Mouse (Mus musculus): ENCODE measurements around the gene Slc26a10. TPM values are rescaled to one million over a fixed set of nuclear protein-coding genes. Genes with fewer than 3 reads are reported as not detected.
"Not testable (repeated sequence)": the region's sequence is repeated elsewhere in the genome, so short reads cannot be mapped to it uniquely, and the experiment has no call there.

Gene Slc26a10
- polyA plus RNA-seq, 2 experiments = 1.3 to 1.7 TPM

DNA sequence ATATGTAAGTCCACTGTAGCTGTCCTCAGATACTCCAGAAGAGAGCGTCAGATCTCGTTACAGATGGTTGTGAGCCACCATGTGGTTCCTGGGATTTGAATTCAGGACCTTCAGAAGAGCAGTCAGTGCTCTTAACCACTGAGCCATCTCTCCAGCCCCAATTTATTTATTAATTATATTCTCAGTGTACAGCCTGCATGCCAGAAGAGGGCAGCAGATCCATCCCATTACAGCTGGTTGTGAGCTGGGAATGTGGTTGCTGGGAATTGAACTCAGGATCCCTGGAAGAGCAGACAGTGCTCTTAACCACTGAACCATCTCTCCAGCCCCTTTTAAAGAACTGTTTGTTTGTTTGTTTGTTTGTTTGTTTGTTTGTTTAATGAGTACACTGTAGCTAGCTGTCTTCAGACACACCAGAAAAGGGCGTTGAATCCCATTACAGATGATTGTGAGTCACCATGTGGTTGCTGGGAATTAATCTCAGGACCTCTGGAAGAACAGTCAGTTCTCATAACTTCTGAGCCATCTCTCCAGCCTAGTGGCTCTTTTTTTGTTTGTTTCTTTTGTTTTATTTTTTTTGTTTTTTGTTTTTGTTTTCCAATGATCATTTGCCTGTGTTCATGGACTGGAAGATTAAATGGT, 45.9 kb downstream of the Slc26a10 start:
- H3K4me1 ChIP-seq (replicated peaks; ENCODE audit: control insufficient read depth in 2 of 2, insufficient read depth in 2 of 2, low read length in 1 of 2) = peaks cover 18 to 37% of the 10 kb centered on the region in 2 experiments
- peak; percentile 65 for TF ChIP-seq CTCF (IDR thresholded peaks at IDR 0.05; ENCODE audit: low read depth)
- H3K9ac ChIP-seq (replicated peaks); DNase-seq (ENCODE audit: low read depth in 3 of 3, low spot score in 3 of 3); H3K4me2 ChIP-seq (ENCODE audit: low read depth); H3K4me3 ChIP-seq (ENCODE audit: insufficient read depth in 1 of 2, low read depth in 2 of 2, low read length in 2 of 2); ATAC-seq (ENCODE audit: insufficient read depth); H3K36me3 ChIP-seq (replicated peaks; ENCODE audit: control insufficient read depth, insufficient read depth, low read depth); H3K9me3 ChIP-seq (ENCODE audit: control insufficient read depth, low read length); H3K27me3 ChIP-seq (ENCODE audit: control insufficient read depth, insufficient read depth, low read length): not testable (repeated sequence)
- peak overlapping the region; percentile 68; the same call in 1 of the 2 replicates for H3K27ac ChIP-seq
- 68% methylated on average over 3 of the region's 3 CpGs for WGBS (ENCODE audit: insufficient replicate concordance)

GRCm38 (mm10) chr10:127132469-127132868, 48.0 kb downstream of the Slc26a10 start:
- Histone ChIP-seq H3K27ac (no peak overlapping the region), H3K9me3 (ENCODE audit: control insufficient read depth, low read length) (no peaks in the 10 kb centered on the region), H3K4me1 (replicated peaks; ENCODE audit: control insufficient read depth in 2 of 2, insufficient read depth in 2 of 2, low read length in 1 of 2) (peaks cover 24 to 31% of the 10 kb centered on the region in 2 experiments), H3K27me3 (ENCODE audit: control insufficient read depth, insufficient read depth, low read length) (no peaks in the 10 kb centered on the region), H3K36me3 (replicated peaks; ENCODE audit: control insufficient read depth, insufficient read depth, low read depth) (no peaks in the 10 kb centered on the region), H3K9ac (replicated peaks) (no peak overlapping the region), H3K4me2 (ENCODE audit: low read depth) (no peak overlapping the region), H3K4me3 (ENCODE audit: insufficient read depth in 1 of 2, low read depth in 2 of 2, low read length in 2 of 2) (no peak overlapping the region)
- TF ChIP-seq EP300 (IDR thresholded peaks at IDR 0.05; ENCODE audit: low read depth) = no peak
- no peak for TF ChIP-seq CTCF (IDR thresholded peaks at IDR 0.05; ENCODE audit: low read depth)
- DNase-seq (ENCODE audit: low read depth in 3 of 3, low spot score in 3 of 3) = no peak
- no peak for ATAC-seq (ENCODE audit: insufficient read depth)
- WGBS (ENCODE audit: insufficient replicate concordance) = 54% methylated on average over 5 of the region's 5 CpGs

DNA sequence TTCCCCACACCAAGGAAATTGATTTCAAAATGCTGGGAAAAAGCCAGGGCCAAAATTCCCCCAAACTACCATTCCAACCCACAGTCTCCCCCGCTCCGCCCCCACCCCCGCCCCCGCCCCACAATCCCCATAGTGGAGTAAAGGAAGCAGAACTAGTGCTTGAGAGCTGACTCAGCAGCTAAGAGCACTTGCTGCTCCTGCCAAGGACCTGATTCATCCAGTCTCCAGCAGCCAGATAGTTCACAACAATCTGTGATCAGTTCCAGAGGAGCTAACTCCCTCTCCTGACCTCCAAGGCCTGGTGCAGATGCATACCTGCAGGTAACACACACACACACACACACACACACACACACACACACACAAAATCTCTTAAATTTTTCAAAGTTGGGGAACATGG, 51.0 kb downstream of the Slc26a10 start:
- 54% methylated on average over 4 of the region's 4 CpGs for WGBS (ENCODE audit: insufficient replicate concordance)
- TF ChIP-seq CTCF (IDR thresholded peaks at IDR 0.05; ENCODE audit: low read depth) = no peak
- no peak for TF ChIP-seq EP300 (IDR thresholded peaks at IDR 0.05; ENCODE audit: low read depth)

DNA sequence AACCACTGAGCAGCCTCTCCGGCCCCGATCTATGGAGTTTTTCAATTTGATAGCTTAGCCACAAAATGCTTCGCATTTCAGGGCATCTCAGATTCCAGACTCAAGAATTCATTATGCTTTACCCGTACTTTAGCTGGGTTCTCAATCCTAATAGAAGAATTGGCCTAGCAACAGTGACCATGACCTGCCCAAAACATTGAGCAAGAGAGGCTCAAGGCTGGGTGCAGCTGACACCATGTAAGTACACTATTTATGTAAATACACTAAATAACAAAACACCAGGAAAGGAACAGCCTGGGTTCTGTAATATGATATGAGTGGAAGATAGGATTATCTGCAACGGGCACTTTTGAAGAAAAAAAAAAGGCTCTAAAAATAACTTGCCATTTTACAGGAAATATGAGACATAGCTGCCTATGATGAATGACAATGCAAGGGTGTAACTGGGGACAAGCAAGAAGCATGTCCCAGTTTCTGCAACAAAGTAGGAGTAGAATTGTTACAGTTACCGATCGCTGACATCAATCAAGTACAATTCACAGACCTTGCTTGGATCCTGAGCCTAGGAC, 52.6 kb downstream of the Slc26a10 start:
- H3K4me3 ChIP-seq (ENCODE audit: insufficient read depth in 1 of 2, low read depth in 2 of 2, low read length in 2 of 2) = no peak overlapping the region
- H3K9me3 ChIP-seq (ENCODE audit: control insufficient read depth, low read length) = no peaks in the 10 kb centered on the region
- no peak for TF ChIP-seq CTCF (IDR thresholded peaks at IDR 0.05; ENCODE audit: low read depth)
- peak; percentile 35 for TF ChIP-seq EP300 (IDR thresholded peaks at IDR 0.05; ENCODE audit: low read depth)
- H3K27ac ChIP-seq = no peak overlapping the region
- ATAC-seq (ENCODE audit: insufficient read depth) (no peak), DNase-seq (ENCODE audit: low read depth in 3 of 3, low spot score in 3 of 3) (no peak)
- H3K4me1 ChIP-seq (replicated peaks; ENCODE audit: control insufficient read depth in 2 of 2, insufficient read depth in 2 of 2, low read length in 1 of 2) = peaks cover 29 to 37% of the 10 kb centered on the region in 2 experiments
- H3K4me2 ChIP-seq (ENCODE audit: low read depth) = no peak overlapping the region
- H3K36me3 ChIP-seq (replicated peaks; ENCODE audit: control insufficient read depth, insufficient read depth, low read depth) = no peaks in the 10 kb centered on the region
- 47% methylated on average over 7 of the region's 7 CpGs for WGBS (ENCODE audit: insufficient replicate concordance)
- H3K9ac ChIP-seq (replicated peaks) = no peak overlapping the region
- no peaks in the 10 kb centered on the region for H3K27me3 ChIP-seq (ENCODE audit: control insufficient read depth, insufficient read depth, low read length)

More for the DNA sequence above, 51.0 kb downstream of the Slc26a10 start:
- Histone ChIP-seq H3K36me3 (replicated peaks; ENCODE audit: control insufficient read depth, insufficient read depth, low read depth) (no peaks in the 10 kb centered on the region), H3K4me1 (replicated peaks; ENCODE audit: control insufficient read depth in 2 of 2, insufficient read depth in 2 of 2, low read length in 1 of 2) (peaks cover 27 to 31% of the 10 kb centered on the region in 2 experiments), H3K4me3 (ENCODE audit: insufficient read depth in 1 of 2, low read depth in 2 of 2, low read length in 2 of 2) (no peak overlapping the region), H3K4me2 (ENCODE audit: low read depth) (no peak overlapping the region), H3K27ac (no peak overlapping the region), H3K27me3 (ENCODE audit: control insufficient read depth, insufficient read depth, low read length) (no peaks in the 10 kb centered on the region), H3K9ac (replicated peaks) (no peak overlapping the region), H3K9me3 (ENCODE audit: control insufficient read depth, low read length) (no peaks in the 10 kb centered on the region)
- DNase-seq (ENCODE audit: low read depth in 3 of 3, low spot score in 3 of 3) (no peak), ATAC-seq (ENCODE audit: insufficient read depth) (no peak)

GRCm38 (mm10) chr10:127126579-127126978, 53.9 kb downstream of the Slc26a10 start:
- WGBS (ENCODE audit: insufficient replicate concordance) = 17% methylated on average over 5 of the region's 5 CpGs
- H3K36me3 ChIP-seq (replicated peaks; ENCODE audit: control insufficient read depth, insufficient read depth, low read depth) = no peaks in the 10 kb centered on the region
- peaks cover 41 to 49% of the 10 kb centered on the region in 2 experiments for H3K4me1 ChIP-seq (replicated peaks; ENCODE audit: control insufficient read depth in 2 of 2, insufficient read depth in 2 of 2, low read length in 1 of 2)
- peak overlapping the region; percentile 23 for H3K4me2 ChIP-seq (ENCODE audit: low read depth)
- H3K4me3 ChIP-seq (ENCODE audit: insufficient read depth in 1 of 2, low read depth in 2 of 2, low read length in 2 of 2) = no peak overlapping the region
- no peak overlapping the region for H3K9ac ChIP-seq (replicated peaks)
- ATAC-seq (ENCODE audit: insufficient read depth) (no peak; the same call in 1 of the 2 replicates), DNase-seq (ENCODE audit: low read depth in 3 of 3, low spot score in 3 of 3) (no peak)
- no peaks in the 10 kb centered on the region for H3K9me3 ChIP-seq (ENCODE audit: control insufficient read depth, low read length)
- no peaks in the 10 kb centered on the region for H3K27me3 ChIP-seq (ENCODE audit: control insufficient read depth, insufficient read depth, low read length)
- peak overlapping the region; percentile 61 for H3K27ac ChIP-seq
- TF ChIP-seq EP300 (IDR thresholded peaks at IDR 0.05; ENCODE audit: low read depth) (peak; percentile 38; the same call in 1 of the 2 replicates), CTCF (IDR thresholded peaks at IDR 0.05; ENCODE audit: low read depth) (no peak)
